Mouse (Mus musculus) embryonic facial prominence, embryonic 11.5 days (tissue): ENCODE measurements around the gene Bri3bp. TPM values are rescaled to one million over a fixed set of nuclear protein-coding genes. Genes with fewer than 3 reads are reported as not detected.
"Not testable (repeated sequence)": the region's sequence is repeated elsewhere in the genome, so short reads cannot be mapped to it uniquely, and the experiment has no call there.

Source experiments
- ATAC-seq: fragments of 200-750 bp; cut with Nextera tagmentation; replicated peaks from 2 replicates; pipeline ENCODE4 v1.8.0; 2017; ENCODE audit warnings: low read depth; ENCODE audit not compliant: insufficient number of reproducible peaks, low FRiP score, low TSS enrichment
- DNase-seq: peaks from one replicate; pipeline ENCODE4 v3.0.0-alpha.2; 2015; ENCODE audit warnings: low spot score
- H3K27ac ChIP-seq: fragments of 300-500 bp; sonication (generic); replicated peaks from 2 replicates; pipeline ENCODE4 v1.5.1; 2014; ENCODE audit warnings: mild to moderate bottlenecking, low read depth, low read length, control low read depth
- H3K27me3 ChIP-seq: fragments of 300-500 bp; sonication (generic); 2 replicates; pipeline ENCODE4 v1.6.1; 2014; ENCODE audit warnings: mild to moderate bottlenecking, low read length, moderate library complexity, mixed read lengths; ENCODE audit not compliant: control insufficient read depth, insufficient read depth
- H3K36me3 ChIP-seq: fragments of 300-500 bp; sonication (generic); replicated peaks from 2 replicates; pipeline ENCODE4 v1.6.1; 2014; ENCODE audit warnings: low read depth, mild to moderate bottlenecking, low read length, moderate library complexity, mixed read lengths; ENCODE audit not compliant: control insufficient read depth, insufficient read depth
- H3K4me1 ChIP-seq: fragments of 300-500 bp; sonication (generic); 2 replicates; pipeline ENCODE4 v1.6.1; 2014; ENCODE audit warnings: low read length, mixed read lengths; ENCODE audit not compliant: control insufficient read depth, insufficient read depth
- H3K4me2 ChIP-seq: fragments of 300-500 bp; sonication (generic); 2 replicates; pipeline ENCODE4 v1.6.1; 2014; ENCODE audit warnings: low read depth, mild to moderate bottlenecking, control low read depth, low read length, moderate library complexity
- H3K4me3 ChIP-seq: fragments of 300-500 bp; sonication (generic); 2 replicates; pipeline ENCODE4 v1.5.1; 2014; ENCODE audit warnings: low read depth, low read length, control low read depth
- H3K9ac ChIP-seq: fragments of 300-500 bp; sonication (generic); replicated peaks from 2 replicates; pipeline ENCODE4 v1.6.1; 2014; ENCODE audit warnings: mild to moderate bottlenecking, control low read depth, low read length
- H3K9me3 ChIP-seq: fragments of 300-500 bp; sonication (generic); replicated peaks from 2 replicates; pipeline ENCODE4 v1.6.1; 2016; ENCODE audit warnings: mild to moderate bottlenecking, low read length, inconsistent platforms, mixed read lengths; ENCODE audit not compliant: control insufficient read depth
- WGBS: fragments of 180-500 bp; shearing (Covaris S2); extraction: QIAGEN DNeasy Blood & Tissue Kit; methylation state at CpG from one replicate; pipeline ENCODE4 v1.1.7; 2014; 5-methylcytosine and 5-hydroxymethylcytosine counted together
- polyA plus RNA-seq: library from polyadenylated mRNA; unstranded; fragments of >200 nt; fragmentation: Nextera tagmentation; extraction: Ambion mirVana; gene quantifications from 2 replicates; pipeline ENCODE4 v1.2.1, GENCODE M21; 2014

Gene Bri3bp
- polyA plus RNA-seq, 1 experiment from 2014 or later: 26.3 TPM

DNA sequence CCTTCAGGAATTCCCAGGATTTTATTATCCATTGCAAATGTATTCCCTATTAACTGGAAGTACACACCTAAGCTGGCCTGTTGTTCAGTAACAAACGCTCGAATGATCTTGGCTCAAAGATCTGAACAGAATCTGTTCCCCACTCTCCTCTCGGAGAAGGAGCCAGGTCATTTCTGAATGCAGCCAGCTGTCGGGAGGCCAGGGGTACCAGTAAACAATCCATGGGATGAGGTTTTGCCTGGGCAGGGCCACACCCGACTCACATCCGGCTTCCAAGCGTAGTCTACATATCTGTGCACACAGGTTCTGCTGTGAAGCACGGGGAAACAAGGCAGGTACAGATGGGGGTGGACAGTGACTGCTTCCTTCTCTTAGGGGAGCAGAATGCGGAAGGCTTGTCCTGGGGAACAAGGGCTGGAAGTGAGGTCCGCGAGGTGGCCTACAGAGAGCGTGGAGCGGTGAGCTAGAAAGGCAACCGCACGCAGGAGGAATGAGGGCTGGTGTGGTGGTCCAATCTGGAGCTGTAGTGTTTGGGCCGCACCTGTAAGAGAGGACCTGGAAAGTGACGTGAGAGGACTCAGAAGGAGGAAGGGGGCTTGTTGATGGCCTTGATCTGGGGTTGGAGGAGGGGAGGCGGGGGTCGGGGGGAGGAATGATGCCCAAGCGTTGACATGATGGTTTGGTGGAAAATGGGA, 34.9 kb upstream of the Bri3bp start:
- DNase-seq: peak; percentile 57
- WGBS: 1% methylated on average over 20 of the region's 20 CpGs
- Histone ChIP-seq H3K27me3 (no peaks in the 10 kb centered on the region), H3K27ac (0 out of 2 replicates have a peak overlapping the region, but pooled peaks have one; percentile 2), H3K9ac (peak overlapping the region; percentile 57), H3K4me1 (no peaks in the 10 kb centered on the region), H3K4me2 (peak overlapping the region; percentile 77), H3K36me3 (no peaks in the 10 kb centered on the region), H3K4me3 (peak overlapping the region; percentile 59), H3K9me3 (no peaks in the 10 kb centered on the region)
- no peak; the same call in 1 of the 2 replicates for ATAC-seq

DNA sequence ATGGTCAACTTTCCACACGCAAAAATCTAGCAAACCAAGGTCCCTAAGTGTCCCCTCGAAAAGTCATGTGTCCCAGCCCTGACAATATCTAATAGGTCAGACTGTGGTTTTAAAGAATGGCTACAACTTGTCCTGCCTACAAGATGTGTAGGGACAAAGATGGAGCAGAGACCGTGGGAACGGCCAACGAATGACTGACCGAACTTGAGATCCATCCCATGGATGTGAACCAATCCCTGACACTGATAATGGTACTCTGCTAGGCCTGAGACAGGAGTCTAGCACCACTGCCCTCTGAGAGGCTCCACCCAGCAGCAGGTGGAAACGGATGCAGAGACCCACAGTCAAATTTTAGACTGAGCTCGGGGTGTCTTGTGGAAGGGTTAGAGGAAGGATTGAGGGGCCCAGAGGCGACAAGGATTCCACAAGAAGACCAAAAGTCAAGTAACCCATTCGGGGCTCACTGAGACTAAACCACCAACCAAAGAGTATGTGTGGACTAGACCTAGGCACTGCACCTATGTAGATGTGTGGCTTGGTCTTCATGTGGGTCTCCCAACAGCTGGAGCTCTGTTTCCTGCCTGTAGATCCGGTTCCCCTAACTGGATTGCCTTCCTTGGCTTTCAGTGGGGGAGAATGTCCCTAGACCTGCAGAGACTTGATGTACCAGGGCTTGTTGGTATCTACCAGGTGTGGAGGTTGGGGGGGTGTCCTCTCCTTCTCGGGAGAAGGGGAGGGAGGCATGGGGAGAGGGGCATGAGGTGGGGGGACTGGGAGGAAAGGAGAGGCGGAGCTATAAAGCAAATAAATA, 34.1 kb upstream of the Bri3bp start:
- Histone ChIP-seq H3K27ac (no peak overlapping the region), H3K27me3 (no peaks in the 10 kb centered on the region), H3K36me3 (no peaks in the 10 kb centered on the region), H3K4me3 (peak overlapping the region; percentile 59), H3K4me2 (peak overlapping the region; percentile 77), H3K4me1 (no peaks in the 10 kb centered on the region), H3K9me3 (no peaks in the 10 kb centered on the region), H3K9ac (peak overlapping the region; percentile 57)
- ATAC-seq: no peak
- DNase-seq: no peak
- 58% methylated on average over 13 of the region's 13 CpGs for WGBS

GRCm38 (mm10) chr5:125407910-125408575, 33.3 kb upstream of the Bri3bp start:
- H3K27ac ChIP-seq: no peak overlapping the region
- H3K4me2 ChIP-seq: no peak overlapping the region
- no peak overlapping the region for H3K9ac ChIP-seq
- H3K4me3 ChIP-seq: no peak overlapping the region
- WGBS: 67% methylated on average over 14 of the region's 14 CpGs
- no peaks in the 10 kb centered on the region for H3K27me3 ChIP-seq
- ATAC-seq: no peak
- H3K4me1 ChIP-seq: no peaks in the 10 kb centered on the region
- no peak for DNase-seq
- no peaks in the 10 kb centered on the region for H3K9me3 ChIP-seq
- H3K36me3 ChIP-seq: no peaks in the 10 kb centered on the region

DNA sequence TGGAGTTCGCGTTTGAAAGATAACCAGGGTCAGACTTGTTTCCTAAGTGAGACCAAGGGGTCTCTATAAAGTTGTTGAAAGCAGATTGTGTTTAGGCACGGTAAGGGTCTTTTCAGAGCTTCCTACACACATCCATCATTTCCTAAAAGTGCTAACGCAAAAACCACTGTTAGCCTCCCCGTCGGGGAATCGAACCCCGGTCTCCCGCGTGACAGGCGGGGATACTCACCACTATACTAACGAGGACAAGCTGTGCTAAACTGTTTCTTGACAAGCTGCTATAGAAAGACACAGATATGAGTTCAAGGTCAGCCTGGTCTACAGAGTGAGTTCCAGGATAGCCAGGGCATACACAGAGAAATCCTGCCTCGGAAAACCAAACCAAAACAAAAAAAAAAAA, 32.5 kb upstream of the Bri3bp start:
- Histone ChIP-seq H3K27me3 (no peaks in the 10 kb centered on the region), H3K27ac (no peak overlapping the region), H3K4me1 (no peaks in the 10 kb centered on the region), H3K4me2 (0 out of 2 replicates have a peak overlapping the region, but pooled peaks have one; percentile 17), H3K9me3 (no peaks in the 10 kb centered on the region), H3K9ac (no peak overlapping the region), H3K36me3 (no peaks in the 10 kb centered on the region; the same call in 1 of the 2 replicates), H3K4me3 (peak overlapping the region; percentile 29)
- DNase-seq (peak; percentile 92), ATAC-seq (peak; percentile 50)
- under 1% methylated on average over 13 of the region's 13 CpGs for WGBS

GRCm38 (mm10) chr5:125409348-125410090, 31.8 kb upstream of the Bri3bp start:
- Histone ChIP-seq H3K9me3 (no peaks in the 10 kb centered on the region), H3K4me1 (no peaks in the 10 kb centered on the region), H3K36me3 (no peaks in the 10 kb centered on the region; the same call in 1 of the 2 replicates), H3K9ac (no peak overlapping the region), H3K27me3 (no peaks in the 10 kb centered on the region), H3K4me3 (peak overlapping the region; percentile 29), H3K27ac (no peak overlapping the region), H3K4me2 (peak overlapping the region; percentile 22)
- ATAC-seq (no peak), DNase-seq (peak; percentile 80)
- WGBS: 6% methylated on average over 20 of the region's 20 CpGs

DNA sequence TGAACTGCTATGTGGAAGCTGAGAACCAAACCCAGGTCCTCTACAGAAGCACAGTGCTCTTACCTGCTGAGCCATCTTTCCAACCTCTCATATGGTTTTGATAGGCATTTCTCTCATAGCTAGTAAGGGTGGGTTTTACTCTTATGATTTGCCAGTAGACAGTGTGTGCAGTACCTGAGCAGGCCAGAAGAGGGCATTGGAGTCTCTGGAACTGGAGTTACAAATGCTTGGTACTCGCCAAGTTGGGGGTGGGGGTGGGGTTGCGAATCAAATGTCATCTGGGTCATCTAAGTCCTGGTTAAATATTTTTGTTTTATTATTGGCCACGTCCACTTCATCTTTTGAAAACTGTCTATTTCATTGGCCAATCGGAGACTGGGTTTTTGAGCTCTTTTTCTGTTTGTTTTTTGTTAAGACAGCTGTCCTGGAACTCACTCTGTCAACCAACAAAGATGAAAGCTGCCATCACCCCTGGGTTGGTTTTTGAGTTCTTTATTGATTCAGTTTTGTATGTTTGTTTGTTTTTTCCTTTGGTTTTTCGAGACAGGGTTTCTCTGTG, 29.3 kb upstream of the Bri3bp start:
- ATAC-seq (no peak), DNase-seq (peak; percentile 68)
- Histone ChIP-seq H3K4me2 (no peak overlapping the region), H3K27me3 (no peaks in the 10 kb centered on the region), H3K27ac (no peak overlapping the region), H3K9ac (no peak overlapping the region), H3K4me3 (no peak overlapping the region), H3K9me3 (no peaks in the 10 kb centered on the region), H3K36me3 (peaks cover 12% of the 10 kb centered on the region), H3K4me1 (no peaks in the 10 kb centered on the region)
- WGBS: 60% methylated on average over 5 of the region's 5 CpGs

- H3K27me3 ChIP-seq, ATAC-seq, H3K4me2 ChIP-seq, H3K27ac ChIP-seq, H3K9me3 ChIP-seq, DNase-seq, H3K4me3 ChIP-seq, H3K9ac ChIP-seq, H3K4me1 ChIP-seq: not testable (repeated sequence)
- H3K36me3 ChIP-seq: peaks cover 14% of the 10 kb centered on the region
- WGBS: 88% methylated on average over 8 of the region's 8 CpGs
These were observed 28.8 kb upstream of the Bri3bp start for GRCm38 (mm10) chr5:125412536-125412935.
